Mouse (Mus musculus) embryonic fibroblast, embryonic 13.5 days (primary cell): ENCODE results near the gene Epb41l1.

Experiments used
- CTCF ChIP-seq: IDR thresholded peaks from 2 replicates; pipeline ENCODE4 v1.5.1; 2011; ENCODE audit warnings: mild to moderate bottlenecking, control low read depth, low read length, moderate library complexity, borderline replicate concordance; ENCODE audit not compliant: insufficient read depth
- POLR2A ChIP-seq: IDR thresholded peaks from 2 replicates; pipeline ENCODE4 v1.6.1; 2011; ENCODE audit warnings: low read depth, mild to moderate bottlenecking, control low read depth, low read length, moderate library complexity

- TF ChIP-seq CTCF (no peak), POLR2A (no peak)
Measured at GRCm38 (mm10) chr2:156393155-156393828, 27.4 kb upstream of the Epb41l1 start.
